Mouse (Mus musculus) thymus, adult 2 months (tissue): ENCODE measurements around the gene Aurkb.

Source experiments
- CTCF ChIP-seq: fragments of 200-500 bp; IDR thresholded peaks from 2 replicates; pipeline ENCODE4 v1.5.1; 2012; ENCODE audit warnings: mild to moderate bottlenecking, control low read depth, low read length, moderate library complexity, borderline replicate concordance; ENCODE audit not compliant: control insufficient read depth, poor library complexity, insufficient read depth; ENCODE audit errors: extremely low read depth
- POLR2A ChIP-seq: fragments of 200-500 bp; IDR thresholded peaks from 2 replicates; pipeline ENCODE4 v1.6.1; 2012; ENCODE audit warnings: mild to moderate bottlenecking, low read length, control low read depth, moderate library complexity; ENCODE audit not compliant: control insufficient read depth, poor library complexity, insufficient read depth; ENCODE audit errors: extremely low read depth

- TF ChIP-seq CTCF (no peak), POLR2A (peak; percentile 36; the same call in 1 of the 2 replicates)
Measured at GRCm38 (mm10) chr11:69012071-69012601, 33.3 kb upstream of the Aurkb start.
